Mouse (Mus musculus) heart, embryonic 14.5 days (tissue): ENCODE results near the gene Cxcl17. TPM values are rescaled to one million over a fixed set of nuclear protein-coding genes. Genes with fewer than 3 reads are reported as not detected.
"Not testable (repeated sequence)": the region's sequence is repeated elsewhere in the genome, so short reads cannot be mapped to it uniquely, and the experiment has no call there.

Experiments
- ATAC-seq: fragments of 200-750 bp; cut with Nextera tagmentation; 2 replicates; pipeline ENCODE4 v1.8.0; 2017; ENCODE audit warnings: low read depth, moderate TSS enrichment; ENCODE audit not compliant: insufficient number of reproducible peaks, insufficient read depth, low FRiP score
- H3K27ac ChIP-seq, 2 experiments: fragments of 200-500 bp in 1 of 2; fragments of 300-500 bp in 1 of 2; sonication (generic) in 1 of 2; replicated peaks in 1 of 2; 2 replicates each; pipeline ENCODE4 v1.5.1; 2012 to 2014; ENCODE audit warnings: low read depth in 2 of 2, low read length in 2 of 2, control low read depth in 1 of 2, mild to moderate bottlenecking in 1 of 2, mixed read lengths in 1 of 2; ENCODE audit not compliant: control insufficient read depth in 1 of 2, insufficient read depth in 1 of 2
- H3K27me3 ChIP-seq: fragments of 300-500 bp; sonication (generic); 2 replicates; pipeline ENCODE4 v1.6.1; 2014; ENCODE audit warnings: mild to moderate bottlenecking, low read length, control low read depth; ENCODE audit not compliant: control insufficient read depth, insufficient read depth
- H3K36me3 ChIP-seq: fragments of 300-500 bp; sonication (generic); 2 replicates; pipeline ENCODE4 v1.6.1; 2014; ENCODE audit warnings: mild to moderate bottlenecking, control low read depth, low read length, mixed read lengths; ENCODE audit not compliant: control insufficient read depth, insufficient read depth
- H3K4me1 ChIP-seq, 2 experiments: fragments of 200-500 bp in 1 of 2; fragments of 300-500 bp in 1 of 2; sonication (generic) in 1 of 2; 2 replicates each; pipeline ENCODE4 v1.6.1; 2012 to 2014; ENCODE audit warnings: low read length in 2 of 2, control low read depth in 1 of 2, mixed read lengths in 1 of 2; ENCODE audit not compliant: control insufficient read depth in 2 of 2, insufficient read depth in 2 of 2
- H3K4me2 ChIP-seq: fragments of 300-500 bp; sonication (generic); 2 replicates; pipeline ENCODE4 v1.6.1; 2014; ENCODE audit warnings: mild to moderate bottlenecking, low read length
- H3K4me3 ChIP-seq, 2 experiments: fragments of 200-500 bp in 1 of 2; fragments of 300-500 bp in 1 of 2; sonication (generic) in 1 of 2; 2 replicates each; pipeline ENCODE4 v1.5.1; 2012 to 2014; ENCODE audit warnings: low read length in 2 of 2, mild to moderate bottlenecking in 2 of 2, control low read depth in 1 of 2, low read depth in 1 of 2, moderate library complexity in 1 of 2; ENCODE audit not compliant: control insufficient read depth in 1 of 2, insufficient read depth in 1 of 2
- H3K9ac ChIP-seq: fragments of 300-500 bp; sonication (generic); 2 replicates; pipeline ENCODE4 v1.6.1; 2014; ENCODE audit warnings: mild to moderate bottlenecking, low read length
- H3K9me3 ChIP-seq: fragments of 300-500 bp; sonication (generic); 2 replicates; pipeline ENCODE4 v1.6.1; 2016; ENCODE audit warnings: low read length, control low read depth; ENCODE audit not compliant: control insufficient read depth
- WGBS: fragments of 180-500 bp; shearing (Covaris S2); extraction: QIAGEN DNeasy Blood & Tissue Kit; methylation state at CpG from one replicate; pipeline ENCODE4 v1.1.7; 2014; 5-methylcytosine and 5-hydroxymethylcytosine counted together
- polyA plus RNA-seq: library from polyadenylated mRNA; unstranded; fragments of >200 nt; fragmentation: Nextera tagmentation; extraction: Ambion mirVana; gene quantifications from 2 replicates; pipeline ENCODE4 v1.2.1, GENCODE M21; 2014

Cxcl17 gene
- polyA plus RNA-seq, 1 experiment from 2014 or later = 0.28 TPM

DNA sequence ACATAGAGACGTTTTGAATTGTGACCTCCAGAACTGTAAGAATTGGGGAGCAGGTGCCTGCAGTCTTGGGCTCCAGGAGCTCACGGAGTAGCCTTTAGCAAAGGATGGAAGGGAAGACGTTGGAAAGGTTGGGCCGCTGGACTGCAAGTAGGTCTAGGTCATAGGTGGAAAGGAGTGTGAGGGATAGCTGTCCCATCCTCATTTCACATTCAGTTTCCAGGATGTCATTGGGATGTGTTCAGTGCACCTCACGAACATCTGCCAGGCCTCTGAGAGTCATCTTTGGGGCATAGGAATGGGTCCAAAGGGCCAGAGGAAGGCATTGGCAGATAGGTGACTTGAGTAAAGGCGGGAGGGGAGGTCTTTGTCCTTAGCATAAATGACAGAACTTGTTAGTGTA is 19.7 kb upstream of the Cxcl17 start:
- H3K27me3 ChIP-seq = no peaks in the 10 kb centered on the region
- H3K27ac ChIP-seq = no peak overlapping the region; a peak in 1 of 4 replicates
- 79% methylated on average over 6 of the region's 6 CpGs for WGBS

DNA sequence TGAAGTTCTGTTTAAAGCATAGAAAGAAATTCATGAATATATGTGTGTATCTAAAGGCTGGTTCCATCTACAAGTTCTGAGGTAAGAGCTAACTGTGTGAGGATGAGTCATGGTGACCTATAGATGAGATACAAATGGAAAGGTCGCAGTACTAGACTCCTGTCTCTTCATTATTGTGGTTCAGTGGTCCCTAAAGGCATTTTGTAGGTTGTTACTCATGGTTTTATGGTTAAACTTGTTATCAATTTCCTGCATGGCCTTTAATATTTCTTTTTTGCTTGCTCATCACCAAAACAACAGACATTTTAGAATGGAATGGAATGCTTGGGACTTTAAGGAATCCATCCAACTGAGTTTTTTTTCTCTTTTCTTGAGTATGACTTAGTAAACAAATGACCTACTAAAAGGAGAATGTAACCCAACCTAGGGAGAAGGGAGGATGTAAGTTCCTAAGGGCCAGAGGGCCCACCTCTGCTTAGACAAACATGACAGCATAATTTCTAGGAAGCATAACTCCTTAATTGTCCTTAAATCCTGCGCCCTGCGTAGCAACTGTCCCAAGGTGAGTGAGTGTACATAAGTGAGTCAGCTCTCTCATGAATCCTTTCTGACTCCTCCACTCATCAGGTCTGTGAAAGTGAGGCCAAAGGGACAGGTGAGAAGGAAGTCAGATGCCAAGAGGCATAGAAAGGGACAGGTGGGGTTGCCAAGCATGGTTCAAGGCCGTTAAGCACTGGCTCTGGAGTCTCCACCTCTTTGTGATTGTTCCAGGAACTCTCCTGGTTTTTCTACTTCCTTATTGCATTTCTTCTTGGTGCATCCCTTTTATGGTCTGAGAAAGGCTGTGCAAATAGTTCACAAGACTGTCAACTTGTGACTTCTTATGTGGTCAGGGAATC is 17.4 kb upstream of the Cxcl17 start:
- no peaks in the 10 kb centered on the region for H3K27me3 ChIP-seq
- H3K36me3 ChIP-seq = no peaks in the 10 kb centered on the region
- no peak overlapping the region for H3K4me2 ChIP-seq
- no peak overlapping the region for H3K9ac ChIP-seq
- ATAC-seq = no peak
- H3K4me1 ChIP-seq = no peaks in the 10 kb centered on the region
- H3K27ac ChIP-seq = no peak overlapping the region
- no peak overlapping the region for H3K4me3 ChIP-seq
- H3K9me3 ChIP-seq = no peaks in the 10 kb centered on the region
- 74% methylated on average over 4 of the region's 4 CpGs for WGBS

More for the DNA sequence above, 19.7 kb upstream of the Cxcl17 start:
- Histone ChIP-seq H3K9me3 (no peaks in the 10 kb centered on the region), H3K9ac (no peak overlapping the region), H3K4me1 (no peaks in the 10 kb centered on the region), H3K36me3 (no peaks in the 10 kb centered on the region), H3K4me2 (no peak overlapping the region), H3K4me3 (no peak overlapping the region)
- ATAC-seq = no peak

DNA sequence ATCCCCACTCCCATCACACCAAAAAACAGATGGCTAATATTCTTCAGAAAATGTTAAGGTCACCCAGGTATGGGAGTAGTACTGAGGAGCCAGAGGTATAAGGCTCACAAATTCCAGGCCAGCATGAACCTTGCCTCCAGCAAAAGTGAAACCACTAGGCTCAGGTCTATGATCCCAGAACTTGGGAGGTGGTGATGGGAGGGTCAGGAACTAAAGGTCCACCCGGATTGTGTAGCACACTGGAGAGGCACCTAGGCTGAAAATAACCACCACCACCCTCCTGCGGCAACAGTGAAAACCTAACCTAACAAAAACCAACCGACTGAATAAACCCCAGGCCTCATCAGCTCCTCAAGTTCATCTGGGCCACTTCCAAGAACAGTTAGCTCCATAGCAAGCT is 15.6 kb upstream of the Cxcl17 start:
- H3K27me3 ChIP-seq = peaks cover 3% of the 10 kb centered on the region; the same call in 1 of the 2 replicates
- no peak for ATAC-seq
- no peak overlapping the region for H3K4me3 ChIP-seq
- H3K27ac ChIP-seq = no peak overlapping the region
- no peaks in the 10 kb centered on the region for H3K36me3 ChIP-seq
- H3K4me1 ChIP-seq = no peaks in the 10 kb centered on the region
- no peaks in the 10 kb centered on the region for H3K9me3 ChIP-seq
- 72% methylated on average over 3 of the region's 3 CpGs for WGBS
- H3K9ac ChIP-seq = no peak overlapping the region
- no peak overlapping the region for H3K4me2 ChIP-seq

DNA sequence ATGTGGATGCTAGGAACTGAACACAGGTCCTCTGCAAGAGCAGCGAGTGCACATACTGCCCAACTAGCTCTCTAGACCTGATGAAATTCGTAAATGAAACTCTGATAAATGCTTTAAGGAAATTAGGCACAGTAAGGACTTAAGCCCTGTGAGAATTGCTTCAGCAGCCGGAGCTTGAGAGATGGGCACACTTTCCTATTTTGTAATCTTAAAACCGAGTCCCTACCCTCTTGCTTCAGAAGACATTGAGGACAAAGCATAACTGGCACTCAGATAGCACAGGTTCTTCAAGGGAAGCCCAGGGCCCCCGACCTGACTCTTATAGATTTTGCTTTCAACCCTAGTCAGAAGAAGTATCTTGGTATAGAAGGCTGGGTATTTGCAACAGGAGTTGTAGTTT is 14.5 kb upstream of the Cxcl17 start:
- H3K27ac ChIP-seq = no peak overlapping the region
- H3K4me1 ChIP-seq = no peaks in the 10 kb centered on the region
- peaks cover 14% of the 10 kb centered on the region for H3K27me3 ChIP-seq
- H3K36me3 ChIP-seq = no peaks in the 10 kb centered on the region
- no peak for ATAC-seq
- 72% methylated on average over 5 of the region's 5 CpGs for WGBS
- no peak overlapping the region for H3K9ac ChIP-seq
- no peak overlapping the region for H3K4me2 ChIP-seq
- H3K9me3 ChIP-seq = no peaks in the 10 kb centered on the region
- H3K4me3 ChIP-seq = no peak overlapping the region

DNA sequence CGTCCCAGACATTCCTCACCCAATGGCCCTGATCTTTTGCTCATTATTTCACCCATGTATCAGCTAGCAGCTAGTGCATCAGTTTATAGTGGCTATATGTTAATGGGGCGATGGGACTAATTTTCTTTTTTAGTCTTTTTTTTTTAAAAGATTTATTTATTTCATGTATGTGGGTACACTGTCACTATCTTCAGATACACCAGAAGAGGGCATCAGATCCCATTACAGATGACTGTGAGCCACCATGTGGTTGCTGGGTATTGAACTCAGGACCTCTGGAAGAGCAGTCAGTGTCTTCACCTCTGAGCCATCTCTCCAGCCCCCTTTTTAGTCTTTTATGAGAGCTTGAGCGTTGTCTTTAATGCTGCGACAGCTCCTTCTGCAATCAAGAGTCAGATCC is 13.7 kb upstream of the Cxcl17 start:
- not testable (repeated sequence) for H3K36me3 ChIP-seq, H3K27ac ChIP-seq, ATAC-seq, H3K9ac ChIP-seq, H3K4me3 ChIP-seq, H3K4me2 ChIP-seq, H3K9me3 ChIP-seq, H3K4me1 ChIP-seq
- 83% methylated on average over 4 of the region's 4 CpGs for WGBS
- peaks cover 20% of the 10 kb centered on the region for H3K27me3 ChIP-seq

DNA sequence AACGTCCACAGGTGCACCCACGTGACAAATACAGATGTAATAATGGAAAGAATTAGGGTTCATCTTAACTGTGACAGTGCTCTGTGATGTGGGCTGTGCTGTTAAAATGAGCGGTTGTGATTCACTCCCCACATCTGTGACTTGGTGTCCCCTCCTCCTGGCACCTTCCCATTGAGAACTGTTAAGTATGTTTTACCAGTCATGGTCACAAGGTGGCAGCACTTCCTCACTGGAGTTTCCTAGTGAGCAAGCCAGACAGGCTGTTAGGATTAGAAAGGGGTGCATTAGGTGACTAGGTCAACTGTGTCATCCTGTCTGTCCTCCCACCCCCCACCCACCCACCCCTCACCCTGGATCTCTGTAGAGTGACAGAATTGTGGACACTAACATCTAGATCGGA is 11.7 kb upstream of the Cxcl17 start:
- ATAC-seq = no peak
- Histone ChIP-seq H3K36me3 (no peaks in the 10 kb centered on the region), H3K4me3 (no peak overlapping the region), H3K4me2 (no peak overlapping the region), H3K9ac (no peak overlapping the region), H3K9me3 (no peaks in the 10 kb centered on the region), H3K4me1 (no peaks in the 10 kb centered on the region), H3K27ac (no peak overlapping the region), H3K27me3 (peaks cover 20% of the 10 kb centered on the region)
- WGBS = 31% methylated on average over 4 of the region's 4 CpGs

DNA sequence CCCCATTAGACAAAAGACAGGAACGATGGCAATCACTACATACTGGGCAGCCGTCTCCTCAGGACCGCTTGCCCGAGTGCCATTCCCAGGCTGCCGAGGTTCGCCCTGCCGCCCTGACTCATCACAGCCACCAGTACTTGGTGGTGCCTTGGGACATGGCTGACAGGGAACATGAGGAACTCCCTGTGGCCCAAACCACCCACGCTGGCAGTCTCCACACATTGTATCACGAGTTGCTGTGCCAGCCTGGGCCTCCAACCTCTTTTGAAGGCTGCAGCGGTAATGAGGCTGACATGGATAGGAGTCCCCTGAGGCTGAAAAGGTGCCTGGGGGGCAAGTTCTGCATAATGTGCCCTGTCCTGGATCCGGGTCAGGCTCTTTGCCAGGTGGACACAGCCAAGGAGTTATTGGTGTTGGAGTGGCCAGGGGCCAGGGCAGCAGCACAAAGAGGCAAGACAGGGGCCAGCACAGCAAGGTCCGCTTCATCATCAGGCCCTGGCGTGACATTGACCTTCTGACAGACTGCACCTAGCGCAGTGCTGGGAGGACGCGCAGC is 9.7 kb upstream of the Cxcl17 start:
- Histone ChIP-seq H3K27me3 (peaks cover 20% of the 10 kb centered on the region), H3K4me2 (no peak overlapping the region)
- 60% methylated on average over 16 of the region's 16 CpGs for WGBS

More for the DNA sequence above, 9.7 kb upstream of the Cxcl17 start:
- H3K4me1 ChIP-seq = no peaks in the 10 kb centered on the region
- no peak overlapping the region for H3K9ac ChIP-seq
- no peak overlapping the region for H3K4me3 ChIP-seq
- H3K27ac ChIP-seq = no peak overlapping the region
- no peak for ATAC-seq
- no peaks in the 10 kb centered on the region for H3K36me3 ChIP-seq
- no peaks in the 10 kb centered on the region for H3K9me3 ChIP-seq
